Mouse (Mus musculus) frontal cortex, postnatal 25 days (tissue): ENCODE data around the gene Tspear.
"Not testable (repeated sequence)": the region's sequence is repeated elsewhere in the genome, so short reads cannot be mapped to it uniquely, and the experiment has no call there.

Experiments used
- DNase-seq, 2 experiments: peaks; one replicate each; pipeline ENCODE4 v3.0.0; 2022; ENCODE audit warnings: low spot score in 2 of 2

Gene Tspear

GRCm38 (mm10) chr10:77685895-77686664, at the start of gene Tspear:
TSS of gene Tspear (plus strand) at chr10:77686569.
- DNase-seq: no peak

DNA sequence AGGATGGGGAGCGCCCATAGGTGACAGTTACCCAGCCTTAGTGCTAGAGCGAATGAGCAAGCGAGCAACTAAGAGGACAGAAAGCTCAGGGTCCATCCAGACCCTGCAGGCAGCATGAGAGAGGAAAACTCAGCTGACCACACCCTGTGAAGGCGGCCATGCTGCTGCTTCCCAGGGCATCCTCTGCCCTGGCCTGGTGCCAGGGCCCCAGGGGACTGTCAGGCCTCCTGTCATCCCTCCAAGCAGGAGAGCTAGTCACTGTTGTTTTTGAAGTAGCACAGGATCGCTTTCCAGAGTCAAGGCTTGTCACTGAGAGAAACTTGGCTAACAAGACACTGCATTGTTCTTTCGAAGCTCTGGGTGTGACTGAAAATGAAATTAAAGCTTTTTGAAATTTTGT, 47.4 kb upstream of the Tspear start:
- no peak for DNase-seq

DNA sequence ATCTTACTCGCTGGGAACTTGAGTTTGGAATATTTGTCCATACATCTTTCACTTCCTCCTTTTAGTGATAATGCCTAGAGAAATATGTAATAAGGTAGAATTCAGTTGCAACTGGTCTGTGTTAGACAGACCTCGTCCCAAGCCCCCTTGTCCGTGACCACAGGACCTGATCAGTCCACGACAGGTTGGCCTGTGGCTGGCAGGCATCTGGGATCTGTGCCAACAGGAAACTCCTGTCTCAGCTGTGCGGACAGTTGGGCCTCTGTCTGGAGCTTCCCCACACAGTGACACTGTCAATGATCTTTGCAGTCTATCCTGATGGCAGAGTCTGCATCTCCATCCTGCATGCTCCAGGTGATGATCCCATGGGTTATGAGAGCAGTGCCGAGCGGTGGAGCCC, 43.2 kb upstream of the Tspear start:
- DNase-seq: no peak

DNA sequence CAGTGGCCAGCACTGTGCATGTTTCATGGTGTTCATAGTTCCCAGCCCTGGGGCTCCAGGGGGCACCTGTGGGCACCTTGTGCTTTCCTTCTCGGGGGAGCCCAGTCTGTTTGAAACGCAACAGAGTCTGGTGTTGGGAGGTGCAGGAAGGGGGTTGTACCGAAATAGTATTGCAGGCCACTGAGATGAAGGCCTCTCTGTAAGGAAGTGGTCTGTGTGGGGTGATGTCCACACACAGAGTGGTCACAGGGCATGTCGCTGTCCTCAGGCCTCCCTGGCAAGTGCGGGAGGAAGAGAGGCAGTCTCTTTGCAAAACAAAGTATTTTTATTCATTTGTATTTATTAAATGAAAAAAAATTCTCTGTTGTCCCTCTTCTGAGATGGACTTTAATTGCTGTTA, 40.8 kb upstream of the Tspear start:
- no peak for DNase-seq

DNA sequence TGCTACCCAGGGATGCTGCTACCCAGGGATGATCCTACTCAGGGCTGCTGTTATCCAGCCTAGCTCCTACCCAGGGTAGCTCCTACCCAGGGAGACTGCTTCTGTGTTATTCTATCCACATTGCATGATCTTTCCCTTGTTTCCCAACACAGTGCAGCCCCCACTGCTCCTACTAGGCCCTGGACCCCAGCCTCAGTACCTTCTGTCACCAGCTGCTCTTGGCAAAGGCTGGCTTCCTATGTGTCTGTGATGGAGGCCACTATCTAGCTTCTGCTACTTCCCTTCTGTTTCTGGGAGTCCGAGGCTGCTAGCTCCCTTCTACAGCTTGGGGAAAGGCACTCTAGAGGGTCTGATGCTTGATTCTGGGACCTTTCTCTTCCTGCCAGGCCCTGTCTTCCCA, 38.9 kb upstream of the Tspear start:
- no peak for DNase-seq

DNA sequence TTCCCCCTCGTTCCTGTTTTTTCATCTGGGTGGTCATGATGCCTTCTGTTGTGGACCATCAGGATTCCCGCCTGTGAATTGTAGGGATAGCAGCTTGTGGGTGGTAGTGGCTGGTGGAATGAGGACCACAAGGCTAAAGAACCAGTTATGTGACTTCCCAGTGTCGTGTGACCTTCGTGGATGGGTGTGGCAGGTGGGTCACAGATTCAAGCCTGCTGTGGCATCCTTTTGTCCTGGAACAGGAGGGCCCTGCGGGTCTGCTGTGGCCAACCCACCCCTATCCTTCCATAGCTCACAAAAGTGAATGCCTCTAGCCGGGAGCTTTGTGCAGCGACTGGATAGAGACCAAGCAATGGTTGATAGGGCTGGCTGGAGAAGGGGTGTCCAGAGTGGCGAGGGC, 38.5 kb upstream of the Tspear start:
- DNase-seq: no peak

- no peak for DNase-seq
Observed at GRCm38 (mm10) chr10:77652046-77652445, 34.3 kb upstream of the Tspear start.

DNA sequence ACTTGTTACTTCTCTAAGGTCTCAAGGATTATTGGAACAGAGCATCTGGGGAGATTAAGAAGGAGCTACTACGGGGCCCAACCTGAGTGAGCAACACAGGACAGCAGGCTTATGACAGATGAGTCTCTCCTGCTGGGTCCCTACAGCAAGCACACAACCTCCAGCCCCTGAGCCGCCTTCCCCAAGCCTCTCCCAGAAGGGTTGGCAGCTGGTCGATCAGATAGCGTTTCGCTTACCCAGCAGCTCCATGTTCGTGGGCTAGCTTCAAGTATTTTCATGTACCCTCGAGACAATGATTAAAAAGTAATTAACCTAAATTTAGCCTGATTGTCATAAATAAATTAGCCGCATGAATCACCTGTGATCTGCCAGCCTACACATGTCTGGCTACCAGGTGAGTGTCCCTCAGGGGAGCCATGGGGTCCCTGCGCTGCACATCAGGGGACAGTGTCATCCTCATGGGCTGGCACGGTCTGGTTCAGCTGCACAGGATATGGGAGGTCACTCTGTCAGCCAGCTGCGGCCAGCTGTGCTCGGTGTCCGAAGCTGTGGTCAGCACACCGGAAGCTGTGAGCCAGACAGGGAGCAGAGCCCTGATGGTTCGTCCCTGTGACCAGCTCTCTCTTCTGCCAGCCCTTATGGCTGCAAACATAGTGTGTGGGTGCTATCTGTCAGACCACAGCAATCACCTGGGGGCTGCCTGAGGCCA, 27.9 kb upstream of the Tspear start:
- no peak for DNase-seq

DNA sequence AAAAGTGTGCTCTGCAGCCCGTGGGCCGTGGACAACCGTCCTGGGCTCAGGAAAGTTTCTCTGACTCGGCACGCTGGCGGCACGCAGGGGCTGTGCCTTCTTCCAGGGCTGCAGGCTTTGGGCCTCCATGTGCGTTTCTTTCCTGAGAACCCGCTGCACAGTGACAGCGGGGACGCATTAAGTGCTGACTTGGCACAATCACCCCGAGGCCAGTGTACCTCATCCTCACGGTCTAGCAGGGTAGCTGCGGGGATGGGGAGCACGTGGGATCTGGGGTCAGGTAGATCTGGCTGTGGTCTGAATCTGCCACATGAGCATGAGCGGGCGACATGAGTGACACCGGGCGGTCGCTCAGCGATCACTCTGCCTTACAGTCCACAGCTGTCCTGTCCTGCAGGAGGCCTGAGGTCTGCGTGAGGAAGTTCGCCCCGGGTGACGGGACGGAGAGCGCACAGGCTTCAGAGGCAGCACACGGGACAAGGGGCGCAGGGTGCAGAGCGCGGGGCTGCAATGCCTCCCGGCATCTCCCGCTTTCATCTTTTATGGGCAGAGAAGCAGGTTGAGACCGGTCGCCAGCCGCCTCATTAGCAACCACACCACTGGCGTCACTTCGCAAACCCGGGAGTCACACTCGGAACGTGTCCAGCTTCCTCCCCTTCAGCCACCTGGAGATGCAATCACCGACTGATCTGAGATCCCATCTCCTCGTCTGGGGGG, 22.3 kb upstream of the Tspear start:
- no peak for DNase-seq

GRCm38 (mm10) chr10:77666342-77666741, 20.0 kb upstream of the Tspear start:
- DNase-seq: no peak

DNA sequence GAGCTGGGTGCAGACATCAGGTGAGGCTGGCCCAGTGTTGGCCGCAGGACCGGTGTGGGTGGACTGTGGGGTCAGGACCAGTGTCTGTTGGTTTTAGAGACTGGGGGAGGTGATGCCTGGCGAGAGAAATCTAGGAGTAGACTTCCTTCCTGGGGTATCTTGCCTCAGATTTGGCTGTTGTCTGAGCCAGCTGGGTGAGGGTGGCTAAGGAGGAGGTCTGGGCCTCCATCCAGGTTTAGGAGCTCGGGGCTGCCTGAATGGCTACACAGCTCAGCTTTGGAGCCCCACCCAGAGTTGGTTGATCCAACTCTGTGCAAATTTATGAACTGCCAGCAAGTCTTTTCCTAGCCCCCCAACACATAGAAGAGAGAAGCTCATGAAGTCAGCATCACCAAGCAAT, 19.0 kb upstream of the Tspear start:
- DNase-seq: peak in 1 of 2 experiments; percentile 24

- DNase-seq: no peak
Observed at GRCm38 (mm10) chr10:77670710-77671109, 15.7 kb upstream of the Tspear start.

DNA sequence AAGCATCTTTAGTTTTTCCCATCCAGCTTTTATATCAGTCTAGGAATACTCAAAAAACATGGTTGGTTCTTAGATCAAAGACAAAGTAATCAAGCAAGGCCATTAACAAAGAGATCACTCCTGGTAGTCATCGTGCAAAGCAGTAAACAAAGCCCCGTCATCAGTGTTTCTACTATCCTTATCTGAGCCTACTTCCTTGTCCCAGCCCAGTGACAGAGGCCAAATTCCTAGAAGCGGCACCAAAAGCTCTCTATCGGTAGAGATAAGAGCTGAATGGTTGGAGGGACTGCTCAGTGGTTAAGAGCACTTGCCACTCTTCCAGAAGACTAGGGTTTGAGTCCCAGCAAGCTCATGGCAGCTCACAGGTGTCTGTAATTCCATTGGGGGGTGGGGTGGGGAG, 14.8 kb upstream of the Tspear start:
- no peak for DNase-seq

DNA sequence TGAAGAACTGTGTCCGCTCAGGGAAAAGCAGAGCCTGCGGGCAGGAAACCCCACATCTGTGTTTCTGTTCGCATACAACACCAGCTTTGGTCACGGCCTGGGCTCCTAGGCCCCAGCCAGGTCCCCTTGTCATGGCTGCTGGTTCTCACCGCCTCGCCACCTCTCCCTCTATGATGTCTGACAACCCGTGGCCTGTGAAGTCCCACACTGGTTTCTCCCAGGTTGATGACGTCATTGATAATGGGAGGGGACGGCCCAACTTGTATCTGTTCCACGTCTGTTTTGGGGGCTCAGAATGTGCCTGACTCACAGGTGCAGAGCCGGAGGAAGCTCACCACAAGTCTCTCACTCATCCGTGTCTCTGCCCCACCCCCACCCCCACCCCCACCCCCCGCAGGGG, 12.6 kb upstream of the Tspear start:
- no peak for DNase-seq

- DNase-seq: no peak
Observed at GRCm38 (mm10) chr10:77677562-77677961, 8.8 kb upstream of the Tspear start.

DNA sequence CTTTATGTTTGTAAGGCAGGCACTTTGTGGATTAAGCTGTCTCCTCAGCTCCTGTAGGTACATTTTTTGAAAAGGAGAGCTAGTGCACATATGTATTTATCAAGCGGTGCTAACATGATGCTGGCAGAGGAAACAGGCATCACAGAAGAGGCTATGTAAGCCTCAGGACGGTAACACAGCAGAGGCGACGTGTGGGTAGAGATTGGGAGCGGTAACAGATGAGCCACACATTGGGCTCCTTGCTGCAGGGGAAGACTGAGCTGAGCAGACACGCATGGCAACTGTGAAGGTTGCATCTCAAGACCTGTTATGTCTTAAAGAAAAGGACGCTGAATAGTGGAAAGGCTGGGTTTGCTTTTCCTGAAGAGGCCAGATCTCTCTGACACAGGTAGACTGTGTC, 3.4 kb upstream of the Tspear start:
- no peak for DNase-seq

GRCm38 (mm10) chr10:77684181-77684580, 2.2 kb upstream of the Tspear start:
- DNase-seq: no peak

- DNase-seq: no peak
Observed at GRCm38 (mm10) chr10:77687021-77687420, 652 bp downstream of the Tspear start.

DNA sequence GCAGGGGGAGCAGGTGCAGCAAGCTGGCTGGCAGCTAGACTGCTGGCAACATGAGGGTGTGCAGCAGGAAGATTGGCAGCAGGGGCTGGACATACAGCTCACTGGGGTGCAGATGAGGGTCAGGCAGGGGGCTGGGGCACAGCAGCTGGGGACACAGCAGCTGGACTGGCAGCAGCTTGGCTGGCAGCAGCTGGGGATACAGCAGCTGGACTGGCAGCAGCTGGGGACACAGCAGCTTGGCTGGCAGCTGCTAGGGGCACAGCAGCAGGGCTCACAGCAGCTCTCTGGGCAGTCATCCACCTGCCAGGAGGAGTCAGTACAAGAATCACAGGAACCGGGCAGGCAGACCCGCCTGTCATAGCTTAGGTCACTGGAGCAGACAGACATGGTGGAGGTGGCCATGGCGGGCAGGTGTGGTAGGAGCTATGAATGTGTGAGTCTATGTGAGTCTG, 4.0 kb downstream of the Tspear start, which contains the start of gene Gm19402:
Gm19402 (minus strand) TSS at position 402 of the 452 bp plus-strand sequence.
- not testable (repeated sequence) for DNase-seq

- DNase-seq: no peak
Observed at GRCm38 (mm10) chr10:77697133-77697532, 10.8 kb downstream of the Tspear start, which contains the start of gene Gm9508. TSS of gene Gm9508 (minus strand) at chr10:77697233.

GRCm38 (mm10) chr10:77706326-77706725, 20.0 kb downstream of the Tspear start, which contains the start of gene Gm10272:
TSS of gene Gm10272 (plus strand) at chr10:77706626.
- DNase-seq: no peak

DNA sequence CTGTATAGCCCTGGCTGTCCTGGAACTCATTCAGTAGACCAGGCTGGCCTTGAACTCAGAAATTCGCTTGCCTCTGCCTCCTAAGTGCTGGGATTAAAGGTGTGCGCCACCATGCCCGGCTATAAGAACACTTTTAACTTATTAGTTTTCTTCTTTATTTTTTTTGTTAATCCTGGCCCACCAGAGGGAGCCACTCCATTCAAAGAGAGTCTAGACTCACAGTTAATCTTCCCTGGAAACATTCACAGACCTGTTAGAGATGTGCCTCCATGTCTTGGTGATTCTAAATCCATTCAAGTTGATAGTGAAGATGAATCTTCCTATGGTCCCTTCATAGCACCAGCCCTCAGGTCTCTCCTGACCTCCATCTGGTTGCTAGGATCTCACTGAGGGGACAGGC, 23.5 kb downstream of the Tspear start:
- DNase-seq: no peak
